Comparison of ENCODE assay signal across 8 mouse cellular contexts in genomic region chr5:97055511-97056068, GRCm38 (mm10). TPM values are rescaled to one million over a fixed set of nuclear protein-coding genes. Genes with fewer than 3 reads are reported as not detected.
DNase-seq lines count a peak whose midpoint lies in the region; ATAC-seq and TF ChIP-seq lines count a peak whose summit lies in the region.

No protein-coding gene starts in this region.

- H3K36me3 ChIP-seq in midbrain, embryonic 11.5 days (ENCODE audit: control insufficient read depth, insufficient read depth, low read length), result no peaks in the 10 kb centered on the region
- peaks cover 17% of the 10 kb centered on the region for H3K36me3 ChIP-seq in midbrain, embryonic 13.5 days
- peaks cover 5% of the 10 kb centered on the region for H3K36me3 ChIP-seq in forebrain, postnatal 0 days (ENCODE audit: insufficient read depth)
- peaks cover 82% of the 10 kb centered on the region for H3K36me3 ChIP-seq in liver, embryonic 16.5 days (ENCODE audit: control insufficient read depth, insufficient read depth)
- 0 out of 2 replicates have a peak, but pooled peaks cover 7% of the 10 kb centered on the region for H3K36me3 ChIP-seq in stomach, postnatal 0 days (ENCODE audit: control insufficient read depth, insufficient read depth, low read length)

- no peak overlapping the region for H3K4me2 ChIP-seq in midbrain, embryonic 11.5 days
- H3K4me2 ChIP-seq in midbrain, embryonic 13.5 days (replicated peaks), result no peak overlapping the region
- no peak overlapping the region for H3K4me2 ChIP-seq in forebrain, postnatal 0 days (ENCODE audit: low read depth)
- H3K4me2 ChIP-seq in liver, embryonic 16.5 days (ENCODE audit: low read depth, low read length), result no peak overlapping the region
- no peak overlapping the region for H3K4me2 ChIP-seq in stomach, postnatal 0 days (replicated peaks; ENCODE audit: low read depth)

- CTCF ChIA-PET in Patski (lab: Charles Lee), result interaction anchor here (0.9 to 1.6 kb wide), 8 partner anchors 11 to 207 kb away, joined by 3 to 12 read pairs (median 5); no protein-coding TSS in a partner anchor

- H3K9ac ChIP-seq in midbrain, embryonic 11.5 days (ENCODE audit: low read length), result no peak overlapping the region
- H3K9ac ChIP-seq in midbrain, embryonic 13.5 days (replicated peaks), result no peak overlapping the region
- no peak overlapping the region for H3K9ac ChIP-seq in forebrain, postnatal 0 days
- no peak overlapping the region for H3K9ac ChIP-seq in liver, embryonic 16.5 days (ENCODE audit: low read depth, low read length)
- H3K9ac ChIP-seq in stomach, postnatal 0 days (ENCODE audit: low read length), result no peak overlapping the region

- no peak for TF ChIP-seq EP300 in stomach, postnatal 0 days (optimal IDR thresholded peaks at IDR 0.05)

- in situ Hi-C loops in Patski (cut with MboI; ENCODE audit: low pct_unique_long_range_greater_than_20kb), result loop anchor here (5.0 to 10.0 kb wide), 2 partner anchors 203 to 791 kb away; no protein-coding TSS in a partner anchor

- no peaks in the 10 kb centered on the region for H3K27me3 ChIP-seq in midbrain, embryonic 11.5 days (ENCODE audit: control insufficient read depth, insufficient read depth, low read length)
- H3K27me3 ChIP-seq in midbrain, embryonic 13.5 days, result no peaks in the 10 kb centered on the region
- H3K27me3 ChIP-seq in Patski, result no peaks in the 10 kb centered on the region
- no peaks in the 10 kb centered on the region for H3K27me3 ChIP-seq in forebrain, postnatal 0 days (ENCODE audit: insufficient read depth, low read length)
- H3K27me3 ChIP-seq in liver, embryonic 16.5 days (ENCODE audit: control insufficient read depth, insufficient read depth, low read depth, low read length), result no peaks in the 10 kb centered on the region
- no peaks in the 10 kb centered on the region for H3K27me3 ChIP-seq in stomach, postnatal 0 days (ENCODE audit: control insufficient read depth, insufficient read depth, low read length)

- peak; percentile 66 for TF ChIP-seq CTCF in Patski (IDR thresholded peaks at IDR 0.05)
- peak; percentile 82 for TF ChIP-seq CTCF in forebrain, postnatal 0 days (IDR thresholded peaks at IDR 0.05; ENCODE audit: low read depth)
- peak; percentile 89 for TF ChIP-seq CTCF in stomach, postnatal 0 days (IDR thresholded peaks at IDR 0.05; ENCODE audit: low read depth)

- no peak overlapping the region for H3K27ac ChIP-seq in midbrain, embryonic 11.5 days (ENCODE audit: low read depth, low read length)
- H3K27ac ChIP-seq in midbrain, embryonic 13.5 days, result no peak overlapping the region
- no peak overlapping the region for H3K27ac ChIP-seq in forebrain, postnatal 0 days (ENCODE audit: low read depth, low read length)
- no peak overlapping the region for H3K27ac ChIP-seq in liver, embryonic 16.5 days (ENCODE audit: low read length)
- no peak overlapping the region for H3K27ac ChIP-seq in stomach, postnatal 0 days (replicated peaks)

- no peaks in the 10 kb centered on the region for H3K9me3 ChIP-seq in midbrain, embryonic 11.5 days (ENCODE audit: control insufficient read depth, low read length)
- no peaks in the 10 kb centered on the region for H3K9me3 ChIP-seq in midbrain, embryonic 13.5 days
- no peaks in the 10 kb centered on the region for H3K9me3 ChIP-seq in forebrain, postnatal 0 days (ENCODE audit: low read length)
- H3K9me3 ChIP-seq in liver, embryonic 16.5 days (replicated peaks; ENCODE audit: control insufficient read depth, low read length), result no peaks in the 10 kb centered on the region
- no peaks in the 10 kb centered on the region for H3K9me3 ChIP-seq in stomach, postnatal 0 days (ENCODE audit: control insufficient read depth, low read length)

- 13% methylated on average over 1 of the region's 1 CpGs for WGBS in midbrain, embryonic 11.5 days
- 21% methylated on average over 1 of the region's 1 CpGs for WGBS in midbrain, embryonic 13.5 days
- WGBS in forebrain, postnatal 0 days, result 0% methylated on average over 1 of the region's 1 CpGs
- 9% methylated on average over 1 of the region's 1 CpGs for WGBS in liver, embryonic 16.5 days (ENCODE audit: insufficient replicate concordance)
- WGBS in stomach, postnatal 0 days, result 2% methylated on average over 1 of the region's 1 CpGs

- no peak overlapping the region for H3K4me3 ChIP-seq in midbrain, embryonic 11.5 days (ENCODE audit: low read depth, low read length)
- H3K4me3 ChIP-seq in midbrain, embryonic 13.5 days (replicated peaks), result no peak overlapping the region
- no peak overlapping the region for H3K4me3 ChIP-seq in forebrain, postnatal 0 days (ENCODE audit: low read depth, low read length)
- H3K4me3 ChIP-seq in liver, embryonic 16.5 days (ENCODE audit: low read depth, low read length), result no peak overlapping the region
- no peak overlapping the region for H3K4me3 ChIP-seq in stomach, postnatal 0 days (ENCODE audit: low read depth, low read length)

- ATAC-seq in frontal cortex, adult (ENCODE audit: low TSS enrichment), result peak; percentile 82
- no peak for ATAC-seq in midbrain, embryonic 11.5 days (ENCODE audit: low FRiP score)
- ATAC-seq in midbrain, embryonic 13.5 days, result no peak
- no peak for ATAC-seq in Patski
- ATAC-seq in forebrain, postnatal 0 days, result peak; percentile 78
- ATAC-seq in liver, embryonic 16.5 days (ENCODE audit: low read depth), result peak; percentile 17; the same call in 1 of the 2 replicates
- no peak for ATAC-seq in stomach, postnatal 0 days (ENCODE audit: low FRiP score, low TSS enrichment)

- POLR2A ChIA-PET in Patski (lab: Charles Lee), result interaction anchor here (0.8 kb wide), 1 partner anchor 17 kb away, joined by 4 read pairs; no protein-coding TSS in a partner anchor

- no peaks in the 10 kb centered on the region for H3K4me1 ChIP-seq in midbrain, embryonic 11.5 days (ENCODE audit: control insufficient read depth, insufficient read depth, low read length)
- no peaks in the 10 kb centered on the region for H3K4me1 ChIP-seq in midbrain, embryonic 13.5 days (replicated peaks)
- no peaks in the 10 kb centered on the region for H3K4me1 ChIP-seq in forebrain, postnatal 0 days (ENCODE audit: insufficient read depth)
- H3K4me1 ChIP-seq in liver, embryonic 16.5 days (ENCODE audit: control insufficient read depth, low read depth, low read length), result no peaks in the 10 kb centered on the region
- no peaks in the 10 kb centered on the region for H3K4me1 ChIP-seq in stomach, postnatal 0 days (replicated peaks; ENCODE audit: control insufficient read depth, insufficient read depth)

- DNase-seq in frontal cortex, postnatal 25 days (ENCODE audit: low spot score in 2 of 2), result no peak
- peak; percentile 94 for DNase-seq in midbrain, embryonic 11.5 days (ENCODE audit: low spot score, missing footprints)
- peak; percentile 19 for DNase-seq in Patski (ENCODE audit: low read depth, low spot score)
- peak; percentile 85 for DNase-seq in forebrain, postnatal 0 days
- DNase-seq in stomach, postnatal 0 days (ENCODE audit: low spot score), result no peak

RNA-seq across cellular contexts. Expression of gene Paqr3, which starts 55.8 kb away (rescaled TPM):
- 10.3 and 13.3 TPM in 2 replicates for polyA plus RNA-seq in midbrain, embryonic 11.5 days (2014; fragmentation: Nextera tagmentation; extraction: Ambion mirVana)
- 23.4 and 25.9 TPM in 2 replicates for polyA plus RNA-seq in midbrain, embryonic 13.5 days (2015; fragmentation: Nextera tagmentation; extraction: Ambion mirVana)
- polyA plus RNA-seq in Patski (2021), result 8.0 TPM
- 30.9 and 32.3 TPM in 2 replicates for total RNA-seq in forebrain, postnatal 0 days (2014; rRNA removed)
- 7.9 and 10.6 TPM in 2 replicates for polyA plus RNA-seq in forebrain, postnatal 0 days (2015; fragmentation: Nextera tagmentation; extraction: Ambion mirVana)
- 0.57 and 0.74 TPM in 2 replicates for polyA plus RNA-seq in liver, embryonic 16.5 days (2015; fragmentation: Nextera tagmentation; extraction: Ambion mirVana)
- 1.2 and 1.4 TPM in 2 replicates for polyA plus RNA-seq in stomach, postnatal 0 days (2015; fragmentation: Nextera tagmentation; extraction: Ambion mirVana)

RNA-seq across cellular contexts. Expression of gene Bmp2k, which starts 58.1 kb away (rescaled TPM):
- polyA plus RNA-seq in midbrain, embryonic 11.5 days (2014; fragmentation: Nextera tagmentation; extraction: Ambion mirVana), result 10.3 and 10.5 TPM in 2 replicates
- 8.3 and 9.3 TPM in 2 replicates for polyA plus RNA-seq in midbrain, embryonic 13.5 days (2015; fragmentation: Nextera tagmentation; extraction: Ambion mirVana)
- 13.9 TPM for polyA plus RNA-seq in Patski (2021)
- 13.8 and 17.9 TPM in 2 replicates for total RNA-seq in forebrain, postnatal 0 days (2014; rRNA removed)
- polyA plus RNA-seq in forebrain, postnatal 0 days (2015; fragmentation: Nextera tagmentation; extraction: Ambion mirVana), result 5.8 and 7.1 TPM in 2 replicates
- 25.9 and 26.5 TPM in 2 replicates for polyA plus RNA-seq in liver, embryonic 16.5 days (2015; fragmentation: Nextera tagmentation; extraction: Ambion mirVana)
- polyA plus RNA-seq in stomach, postnatal 0 days (2015; fragmentation: Nextera tagmentation; extraction: Ambion mirVana), result 10.6 and 11.9 TPM in 2 replicates

Comparison
In these comparisons a context has a peak if more than half of its experiments do, and no peak if none do; other contexts are left out.
1. ATAC-seq: peak in frontal cortex, adult (single experiment), forebrain, postnatal 0 days (single experiment) and liver, embryonic 16.5 days (single experiment); none in midbrain, embryonic 11.5 days (single experiment), midbrain, embryonic 13.5 days (single experiment), Patski (single experiment) and stomach, postnatal 0 days (single experiment).
2. DNase-seq: peak in midbrain, embryonic 11.5 days (single experiment), Patski (single experiment) and forebrain, postnatal 0 days (single experiment); none in frontal cortex, postnatal 25 days (0 of 2) and stomach, postnatal 0 days (single experiment).
3. Peak in every context shown above with its lines, with median percentiles within 50 percentile points of each other: CTCF ChIP-seq.